Mouse (Mus musculus) kidney, postnatal 25 days (tissue): ENCODE measurements at regions not wholly inside any gene's neighbourhood (a gene's known extent, or its start where the extent isn't known, plus 50 kb on each side); places are given as distances from the start of the nearest gene placed in this dataset.
A peak's percentile ranks its signal among the peaks of the same experiment; 100 is the strongest.

Experiments
- DNase-seq, 2 experiments: peaks; one replicate each; pipeline ENCODE4 v3.0.0; 2021; ENCODE audit warnings: mixed read lengths in 2 of 2

DNA sequence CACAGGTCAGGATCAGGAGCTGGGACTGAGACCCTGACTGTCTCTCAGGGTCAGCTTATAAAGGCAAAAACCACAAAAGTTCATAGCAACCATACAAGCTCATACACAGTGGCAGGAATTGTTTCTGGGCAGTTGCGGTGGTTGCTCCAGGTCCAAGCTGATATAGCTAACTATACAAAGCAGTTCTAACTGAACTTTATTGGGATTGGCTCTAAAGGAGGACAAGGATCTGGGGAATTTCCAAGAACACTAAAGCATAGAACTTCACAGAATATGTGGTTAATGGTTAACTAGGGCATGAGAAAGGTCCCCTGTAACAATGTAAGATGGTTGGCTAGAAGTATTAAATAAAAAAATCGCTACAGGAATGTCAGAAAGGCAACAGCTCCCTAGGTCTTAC is 748.0 kb upstream of the Crim1 start:
- no peak for DNase-seq

DNA sequence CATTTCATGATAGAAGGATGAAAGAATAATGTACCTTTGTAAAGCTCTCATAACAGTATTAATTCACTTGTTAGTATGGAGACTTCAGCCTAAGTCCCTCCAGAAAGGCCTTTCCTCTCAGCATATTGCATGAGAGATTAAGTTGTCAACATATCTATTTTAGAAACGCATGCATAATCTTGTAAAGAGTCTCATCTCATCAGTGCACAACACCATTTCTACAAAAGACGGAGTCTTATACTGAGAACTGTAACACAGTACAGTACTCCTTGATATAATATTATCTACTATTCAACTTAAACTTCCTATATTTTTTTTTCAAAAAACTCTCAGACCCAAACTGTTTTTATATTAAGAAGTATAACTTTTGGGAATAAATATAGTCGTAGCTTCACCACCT is 730.4 kb upstream of the Crim1 start:
- no peak for DNase-seq

DNA sequence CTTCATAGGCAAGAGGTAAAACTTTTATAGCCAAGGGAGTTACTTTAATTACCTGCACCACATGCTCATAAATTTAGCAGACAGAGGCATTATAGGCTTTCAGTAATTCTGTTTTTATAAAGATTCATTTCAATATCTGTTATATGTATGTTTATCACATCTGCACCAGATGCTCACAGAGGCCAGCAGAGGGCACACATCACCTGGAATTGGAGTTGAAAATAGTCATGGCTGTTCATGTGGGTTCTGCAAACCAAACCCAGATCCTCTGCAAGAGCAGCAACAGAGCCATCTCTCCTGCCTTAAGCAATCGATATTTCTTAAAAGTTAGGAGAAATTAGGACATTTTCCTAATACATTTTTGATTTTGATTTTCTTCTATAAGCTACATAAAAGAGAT is 729.9 kb upstream of the Crim1 start:
- DNase-seq: peak in 1 of 2 experiments; percentile 8

DNA sequence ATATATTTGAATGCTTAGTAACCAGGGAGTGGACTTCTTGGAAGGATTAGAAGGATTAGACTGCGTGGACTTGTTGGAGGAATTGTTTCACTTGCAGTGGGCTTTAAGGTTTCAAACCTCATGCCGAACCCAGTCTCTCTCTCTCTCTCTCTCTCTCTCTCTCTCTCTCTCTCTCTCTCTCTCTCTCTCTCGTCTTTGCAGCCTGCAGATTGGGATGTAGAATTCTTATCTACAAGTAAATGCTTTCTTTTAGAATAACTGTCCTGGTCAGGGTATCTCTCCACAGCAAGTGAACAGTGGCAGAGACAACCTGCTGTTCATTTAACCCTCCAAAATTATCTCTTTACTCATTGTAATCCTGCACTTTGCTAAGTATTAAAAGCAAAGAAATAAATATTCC is 728.1 kb upstream of the Crim1 start:
- no peak for DNase-seq
